Mouse (Mus musculus): ENCODE measurements around the gene Anks1b.

Gene Anks1b

GRCm38 (mm10) chr10:90140947-90141346, 267.6 kb downstream of the Anks1b start:
- in situ Hi-C loops (cut with MboI; ENCODE audit: unreplicated experiment in 2 of 2), result no loop called here

GRCm38 (mm10) chr10:90144444-90144843, 271.1 kb downstream of the Anks1b start:
- in situ Hi-C loops (cut with MboI; ENCODE audit: unreplicated experiment in 2 of 2), result no loop called here

- in situ Hi-C loops (cut with MboI; ENCODE audit: unreplicated experiment in 2 of 2), result no loop called here
Measured at GRCm38 (mm10) chr10:90151510-90151909, 278.2 kb downstream of the Anks1b start.

- in situ Hi-C loops (cut with MboI; ENCODE audit: unreplicated experiment in 2 of 2), result no loop called here
Measured at GRCm38 (mm10) chr10:90169941-90170580, 296.8 kb downstream of the Anks1b start.

GRCm38 (mm10) chr10:90190366-90190765, 317.1 kb downstream of the Anks1b start:
- in situ Hi-C loops (cut with MboI; ENCODE audit: unreplicated experiment in 2 of 2), result no loop called here

- in situ Hi-C loops (cut with MboI; ENCODE audit: unreplicated experiment in 2 of 2), result no loop called here
Measured at GRCm38 (mm10) chr10:90196936-90197335, 323.6 kb downstream of the Anks1b start.

GRCm38 (mm10) chr10:90210044-90210443, 336.7 kb downstream of the Anks1b start:
- in situ Hi-C loops (cut with MboI; ENCODE audit: unreplicated experiment in 2 of 2), result no loop called here

- in situ Hi-C loops (cut with MboI; ENCODE audit: unreplicated experiment in 2 of 2), result no loop called here
Measured at GRCm38 (mm10) chr10:90220470-90220869, 347.2 kb downstream of the Anks1b start.

- in situ Hi-C loops (cut with MboI; ENCODE audit: unreplicated experiment in 2 of 2), result no loop called here
Measured at GRCm38 (mm10) chr10:90222793-90223495, 349.6 kb downstream of the Anks1b start.

GRCm38 (mm10) chr10:90235273-90235672, 362.0 kb downstream of the Anks1b start:
- in situ Hi-C loops (cut with MboI; ENCODE audit: unreplicated experiment in 2 of 2), result loop anchor here in 1 of 2 experiments (25.0 kb wide), 1 partner anchor 802 kb away; no protein-coding TSS in a partner anchor

GRCm38 (mm10) chr10:90237290-90237689, 364.0 kb downstream of the Anks1b start:
- in situ Hi-C loops (cut with MboI; ENCODE audit: unreplicated experiment in 2 of 2), result loop anchor here in 1 of 2 experiments (25.0 kb wide), 1 partner anchor 800 kb away; no protein-coding TSS in a partner anchor

- in situ Hi-C loops (cut with MboI; ENCODE audit: unreplicated experiment in 2 of 2), result no loop called here
Measured at GRCm38 (mm10) chr10:90258944-90259714, 385.8 kb downstream of the Anks1b start.

- in situ Hi-C loops (cut with MboI; ENCODE audit: unreplicated experiment in 2 of 2), result no loop called here
Measured at GRCm38 (mm10) chr10:90271321-90271720, 398.0 kb downstream of the Anks1b start.

GRCm38 (mm10) chr10:90273311-90273710, 400.0 kb downstream of the Anks1b start:
- in situ Hi-C loops (cut with MboI; ENCODE audit: unreplicated experiment in 2 of 2), result no loop called here

GRCm38 (mm10) chr10:90286589-90286988, 413.3 kb downstream of the Anks1b start:
- in situ Hi-C loops (cut with MboI; ENCODE audit: unreplicated experiment in 2 of 2), result no loop called here

- in situ Hi-C loops (cut with MboI; ENCODE audit: unreplicated experiment in 2 of 2), result no loop called here
Measured at GRCm38 (mm10) chr10:90303249-90303648, 429.9 kb downstream of the Anks1b start.

- in situ Hi-C loops (cut with MboI; ENCODE audit: unreplicated experiment in 2 of 2), result no loop called here
Measured at GRCm38 (mm10) chr10:90306156-90306555, 432.8 kb downstream of the Anks1b start.

- in situ Hi-C loops (cut with MboI; ENCODE audit: unreplicated experiment in 2 of 2), result no loop called here
Measured at GRCm38 (mm10) chr10:90307931-90308555, 434.7 kb downstream of the Anks1b start.

- in situ Hi-C loops (cut with MboI; ENCODE audit: unreplicated experiment in 2 of 2), result no loop called here
Measured at GRCm38 (mm10) chr10:90329781-90330180, 456.5 kb downstream of the Anks1b start.

GRCm38 (mm10) chr10:90345394-90345793, 472.1 kb downstream of the Anks1b start:
- in situ Hi-C loops (cut with MboI; ENCODE audit: unreplicated experiment in 2 of 2), result no loop called here

- in situ Hi-C loops (cut with MboI; ENCODE audit: unreplicated experiment in 2 of 2), result no loop called here
Measured at GRCm38 (mm10) chr10:90356258-90356657, 482.9 kb downstream of the Anks1b start.
